Mouse (Mus musculus): ENCODE data around the gene Fam8a1. TPM values are rescaled to one million over a fixed set of nuclear protein-coding genes. Genes with fewer than 3 reads are reported as not detected.

Fam8a1 gene
- total and polyA plus RNA-seq, 3 experiments: 8.4 to 16.5 TPM; not detected in 1

DNA sequence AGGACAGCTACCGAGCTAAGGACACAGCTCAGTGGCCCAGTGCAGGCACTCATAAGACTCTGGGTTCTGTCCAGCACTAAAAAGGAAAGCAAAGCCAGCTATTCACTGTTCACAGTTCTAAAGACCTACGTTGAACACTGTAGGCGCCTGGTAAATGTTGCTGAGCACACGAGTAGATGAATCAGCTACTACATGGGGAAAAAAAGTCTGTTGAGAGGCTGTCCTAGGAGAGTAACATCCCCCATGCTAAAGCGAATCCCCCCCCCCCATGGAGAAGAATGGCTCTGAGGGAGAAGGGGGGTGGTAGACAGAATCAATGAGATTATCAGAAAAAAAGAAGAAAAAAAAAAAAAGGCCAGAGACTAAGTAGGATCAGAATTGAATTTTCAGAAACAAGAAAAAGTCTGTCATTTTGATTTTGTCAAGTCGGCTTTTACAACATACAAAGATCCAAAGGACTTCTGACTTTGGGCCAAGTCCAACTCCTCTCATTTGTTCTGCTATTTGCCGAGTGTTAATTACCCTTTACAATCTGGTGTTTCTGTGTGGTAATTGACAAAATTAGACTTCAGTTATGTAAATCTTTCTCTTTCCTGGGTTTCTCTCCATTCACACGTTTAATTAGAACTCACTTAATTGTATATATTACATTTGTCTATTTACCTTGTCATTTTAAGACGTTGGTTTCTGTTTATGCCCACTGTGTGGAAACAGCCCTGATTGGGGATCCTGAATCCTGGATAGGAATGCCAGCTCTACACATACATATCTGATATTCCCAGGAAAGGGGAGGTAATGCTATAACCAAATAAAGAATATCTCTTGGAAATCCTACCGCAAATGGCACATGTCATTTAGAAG is 28.5 kb upstream of the Fam8a1 start:
- Histone ChIP-seq H3K4me3 (ENCODE audit: control insufficient read depth in 1 of 2, insufficient read depth in 1 of 2, low read depth in 2 of 2, low read length in 2 of 2) (no peak overlapping the region), H3K4me1 (ENCODE audit: control insufficient read depth in 1 of 2, insufficient read depth in 2 of 2, low read length in 2 of 2) (no peaks in the 10 kb centered on the region), H3K27me3 (ENCODE audit: control insufficient read depth in 1 of 2, insufficient read depth in 2 of 2, low read length in 2 of 2) (no peaks in the 10 kb centered on the region), H3K9me3 (replicated peaks; ENCODE audit: insufficient read depth, low read length) (no peaks in the 10 kb centered on the region), H3K27ac (ENCODE audit: control insufficient read depth, low read depth, low read length) (no peak overlapping the region), H3K36me3 (ENCODE audit: control insufficient read depth in 1 of 2, insufficient read depth in 2 of 2, low read length in 2 of 2) (no peaks in the 10 kb centered on the region), H3K9ac (ENCODE audit: control insufficient read depth, low read depth, low read length, poor library complexity, severe bottlenecking) (no peak overlapping the region), H3K79me2 (ENCODE audit: control insufficient read depth, insufficient read depth, low read length, poor library complexity) (no peaks in the 10 kb centered on the region)
- no peak for DNase-seq (ENCODE audit: low read depth, low spot score)
- TF ChIP-seq JUND (IDR thresholded peaks at IDR 0.05; ENCODE audit: low read depth, low read length) (no peak), MEF2A (IDR thresholded peaks at IDR 0.05; ENCODE audit: extremely low read depth, insufficient replicate concordance, low read depth, low read length, poor library complexity, severe bottlenecking) (no peak), TCF12 (IDR thresholded peaks at IDR 0.05; ENCODE audit: low read depth, low read length) (no peak)

GRCm38 (mm10) chr13:46642318-46642717 is 27.0 kb upstream of the Fam8a1 start:
- no peaks in the 10 kb centered on the region for H3K36me3 ChIP-seq (ENCODE audit: control insufficient read depth in 1 of 2, insufficient read depth in 2 of 2, low read length in 2 of 2)
- no peak overlapping the region for H3K9ac ChIP-seq (ENCODE audit: control insufficient read depth, low read depth, low read length, poor library complexity, severe bottlenecking)
- no peaks in the 10 kb centered on the region for H3K9me3 ChIP-seq (replicated peaks; ENCODE audit: insufficient read depth, low read length)
- no peak overlapping the region for H3K27ac ChIP-seq (ENCODE audit: control insufficient read depth, low read depth, low read length)
- no peaks in the 10 kb centered on the region for H3K27me3 ChIP-seq (ENCODE audit: control insufficient read depth in 1 of 2, insufficient read depth in 2 of 2, low read length in 2 of 2)
- TF ChIP-seq RCOR1 (IDR thresholded peaks at IDR 0.05; ENCODE audit: low read depth, low read length) (no peak), ZC3H11A (IDR thresholded peaks at IDR 0.05; ENCODE audit: low read depth, low read length) (peak; percentile 55), SMC3 (IDR thresholded peaks at IDR 0.05; ENCODE audit: low read depth, low read length) (peak; percentile 75), ELF1 (IDR thresholded peaks at IDR 0.05; ENCODE audit: low read depth, low read length) (no peak), NELFE (IDR thresholded peaks at IDR 0.05; ENCODE audit: low read depth, low read length) (no peak), MAX (IDR thresholded peaks at IDR 0.05; ENCODE audit: low read length) (no peak), GABPA (IDR thresholded peaks at IDR 0.05; ENCODE audit: low read depth, low read length) (no peak), POLR2AphosphoS5 (IDR thresholded peaks at IDR 0.05; ENCODE audit: borderline replicate concordance, low read depth, low read length) (no peak), KAT2A (conservative IDR thresholded peaks at IDR 0.05; ENCODE audit: low read depth, low read length) (no peak), UBTF (IDR thresholded peaks at IDR 0.05; ENCODE audit: borderline replicate concordance, insufficient read depth, low read depth, low read length) (no peak), CHD2 (IDR thresholded peaks at IDR 0.05; ENCODE audit: low read length) (no peak), CTCF (IDR thresholded peaks at IDR 0.05 in 2 of 3, conservative IDR thresholded peaks at IDR 0.05 in 1 of 3; ENCODE audit: control insufficient read depth in 1 of 3, insufficient read depth in 1 of 3, low read depth in 2 of 3, low read length in 3 of 3, poor library complexity in 1 of 3, severe bottlenecking in 1 of 3) (peak; percentile 51 to 76 (median 66)), GATA1 (IDR thresholded peaks at IDR 0.05; ENCODE audit: low read depth, low read length) (no peak), ZMIZ1 (IDR thresholded peaks at IDR 0.05; ENCODE audit: low read depth, low read length) (no peak), NRF1 (IDR thresholded peaks at IDR 0.05; ENCODE audit: insufficient read depth, low read depth, low read length, poor library complexity, severe bottlenecking) (no peak), RAD21 (IDR thresholded peaks at IDR 0.05; ENCODE audit: low read depth, low read length) (peak; percentile 69)
- DNase-seq (ENCODE audit: low read depth, low spot score): peak; percentile 51
- H3K4me3 ChIP-seq (ENCODE audit: control insufficient read depth in 1 of 2, insufficient read depth in 1 of 2, low read depth in 2 of 2, low read length in 2 of 2): no peak overlapping the region
- H3K79me2 ChIP-seq (ENCODE audit: control insufficient read depth, insufficient read depth, low read length, poor library complexity): no peaks in the 10 kb centered on the region
- H3K4me1 ChIP-seq (ENCODE audit: control insufficient read depth in 1 of 2, insufficient read depth in 2 of 2, low read length in 2 of 2): no peaks in the 10 kb centered on the region

All from MEL (cell line).